Mouse (Mus musculus): ENCODE data around the gene Cux2.

DNA sequence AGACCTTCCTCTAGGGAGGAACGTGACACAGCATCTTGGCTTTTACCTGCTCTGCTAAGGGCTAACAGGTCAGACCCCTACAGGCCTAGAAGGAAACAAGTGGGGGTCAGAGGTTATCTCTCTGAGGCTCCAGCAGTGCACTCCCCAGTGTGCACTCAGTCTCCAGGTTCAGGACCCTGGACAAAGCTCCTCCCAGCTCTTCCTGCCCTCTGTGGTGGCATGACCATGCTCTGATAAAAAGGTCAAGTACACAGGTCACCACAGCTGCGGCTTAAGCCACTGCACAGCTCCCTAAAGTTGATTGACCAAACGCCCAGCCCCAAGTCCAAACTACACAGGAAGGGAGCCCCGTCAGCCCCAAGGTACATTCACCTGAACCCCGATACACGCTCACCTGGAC is 46.4 kb downstream of the Cux2 start:
- TF ChIP-seq BHLHE40 (IDR thresholded peaks at IDR 0.05; ENCODE audit: borderline replicate concordance, low read depth, low read length), result no peak
- no peak for TF ChIP-seq SMC3 (IDR thresholded peaks at IDR 0.05; ENCODE audit: low read depth, low read length)
- no peak for TF ChIP-seq CTCF (IDR thresholded peaks at IDR 0.05 in 2 of 3, conservative IDR thresholded peaks at IDR 0.05 in 1 of 3; ENCODE audit: control insufficient read depth in 1 of 3, insufficient read depth in 1 of 3, low read depth in 2 of 3, low read length in 3 of 3, poor library complexity in 1 of 3, severe bottlenecking in 1 of 3)
- TF ChIP-seq ELF1 (IDR thresholded peaks at IDR 0.05; ENCODE audit: low read depth, low read length), result no peak
- TF ChIP-seq TCF12 (IDR thresholded peaks at IDR 0.05; ENCODE audit: low read depth, low read length), result no peak
